Mouse (Mus musculus) thymus, adult 2 months (tissue): ENCODE results near the gene Gpr27. TPM values are rescaled to one million over a fixed set of nuclear protein-coding genes. Genes with fewer than 3 reads are reported as not detected.

Source experiments
- DNase-seq: peaks from one replicate; pipeline ENCODE4 v3.0.0; 2021
- H3K27ac ChIP-seq: fragments of 200-500 bp; 2 replicates; pipeline ENCODE4 v1.5.1; 2012; ENCODE audit warnings: low read length, control low read depth; ENCODE audit not compliant: control insufficient read depth, insufficient read depth
- H3K27me3 ChIP-seq: fragments of 200-500 bp; 2 replicates; pipeline ENCODE4 v1.6.1; 2012; ENCODE audit warnings: mild to moderate bottlenecking, low read length, moderate library complexity, mixed read lengths; ENCODE audit not compliant: control insufficient read depth, insufficient read depth
- H3K36me3 ChIP-seq: fragments of 200-500 bp; 2 replicates; pipeline ENCODE4 v1.6.1; 2012; ENCODE audit warnings: mild to moderate bottlenecking, low read length, moderate library complexity; ENCODE audit not compliant: control insufficient read depth, insufficient read depth
- H3K4me1 ChIP-seq: fragments of 200-500 bp; replicated peaks from 2 replicates; pipeline ENCODE4 v1.6.1; 2012; ENCODE audit warnings: low read length; ENCODE audit not compliant: control insufficient read depth, insufficient read depth
- H3K4me3 ChIP-seq: fragments of 200-500 bp; 2 replicates; pipeline ENCODE4 v1.5.1; 2012; ENCODE audit warnings: mild to moderate bottlenecking, low read length, control low read depth, moderate library complexity; ENCODE audit not compliant: control insufficient read depth, insufficient read depth
- CTCF ChIP-seq: fragments of 200-500 bp; IDR thresholded peaks from 2 replicates; pipeline ENCODE4 v1.5.1; 2012; ENCODE audit warnings: mild to moderate bottlenecking, control low read depth, low read length, moderate library complexity, borderline replicate concordance; ENCODE audit not compliant: control insufficient read depth, poor library complexity, insufficient read depth; ENCODE audit errors: extremely low read depth
- POLR2A ChIP-seq: fragments of 200-500 bp; IDR thresholded peaks from 2 replicates; pipeline ENCODE4 v1.6.1; 2012; ENCODE audit warnings: mild to moderate bottlenecking, low read length, control low read depth, moderate library complexity; ENCODE audit not compliant: control insufficient read depth, poor library complexity, insufficient read depth; ENCODE audit errors: extremely low read depth
- WGBS: fragments of 180-500 bp; shearing (Covaris S2); methylation state at CpG from one replicate; pipeline ENCODE4 v1.1.7; 2018; 5-methylcytosine and 5-hydroxymethylcytosine counted together
- polyA plus RNA-seq: library from polyadenylated mRNA; depleted of rRNA; stranded (reverse); fragments of >200 nt; gene quantifications from 2 replicates; pipeline ENCODE4 v1.2.3, GENCODE M21; 2012

The Gpr27 gene
- polyA plus RNA-seq, 1 experiment = 2.1 TPM

DNA sequence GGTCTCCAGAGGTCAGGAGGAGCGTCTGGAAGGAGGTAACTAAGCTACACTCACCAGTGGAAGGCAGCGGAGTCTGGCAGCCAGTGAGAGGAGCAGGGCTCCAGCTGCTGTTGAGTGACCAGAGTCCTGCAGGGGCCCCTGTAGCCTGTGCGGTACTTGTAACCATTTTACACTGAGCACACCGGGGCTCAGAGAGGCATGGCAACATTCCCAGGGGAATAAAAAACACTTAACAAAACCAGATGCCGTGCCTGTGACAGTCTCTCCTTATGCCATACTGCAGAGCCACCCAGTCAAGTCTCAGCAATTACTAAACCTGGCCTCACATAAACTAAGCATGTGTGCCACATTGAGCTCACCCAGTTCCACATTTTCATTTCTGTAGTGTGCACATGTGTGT lies 38.1 kb upstream of the Gpr27 start:
- H3K27me3 ChIP-seq = no peaks in the 10 kb centered on the region
- 97% methylated on average over 5 of the region's 5 CpGs for WGBS
- H3K4me1 ChIP-seq = peaks cover 36% of the 10 kb centered on the region
- no peak overlapping the region for H3K27ac ChIP-seq
- H3K4me3 ChIP-seq = no peak overlapping the region
- H3K36me3 ChIP-seq = peaks cover 6% of the 10 kb centered on the region
- no peak for DNase-seq
- TF ChIP-seq POLR2A (no peak), CTCF (no peak)

DNA sequence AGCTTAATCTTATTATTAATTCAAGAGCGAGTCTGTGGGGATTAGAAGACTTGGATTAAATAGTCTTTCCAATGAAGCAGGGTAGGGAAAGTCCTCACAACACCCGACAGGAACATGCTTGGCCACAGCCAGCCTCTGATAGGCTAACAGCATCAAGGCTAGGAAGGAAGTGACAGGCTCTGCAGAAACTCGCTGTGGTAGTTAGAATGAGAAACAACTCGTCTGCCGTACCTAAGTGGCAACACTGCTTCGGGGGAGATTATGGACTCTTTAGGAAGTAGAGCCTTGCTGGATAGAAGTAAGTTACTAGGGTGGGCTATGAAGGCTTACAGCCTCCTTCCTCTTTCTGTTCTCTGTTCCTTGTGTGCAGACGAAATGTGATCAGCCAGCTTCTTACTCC lies 37.0 kb upstream of the Gpr27 start:
- no peaks in the 10 kb centered on the region for H3K27me3 ChIP-seq
- 4% methylated on average over 7 of the region's 7 CpGs for WGBS
- DNase-seq = peak; percentile 64
- TF ChIP-seq CTCF (no peak), POLR2A (no peak)
- peaks cover 45% of the 10 kb centered on the region for H3K4me1 ChIP-seq
- H3K36me3 ChIP-seq = peaks cover 2% of the 10 kb centered on the region; the same call in 1 of the 2 replicates
- H3K4me3 ChIP-seq = peak overlapping the region; percentile 56
- H3K27ac ChIP-seq = peak overlapping the region; percentile 90

DNA sequence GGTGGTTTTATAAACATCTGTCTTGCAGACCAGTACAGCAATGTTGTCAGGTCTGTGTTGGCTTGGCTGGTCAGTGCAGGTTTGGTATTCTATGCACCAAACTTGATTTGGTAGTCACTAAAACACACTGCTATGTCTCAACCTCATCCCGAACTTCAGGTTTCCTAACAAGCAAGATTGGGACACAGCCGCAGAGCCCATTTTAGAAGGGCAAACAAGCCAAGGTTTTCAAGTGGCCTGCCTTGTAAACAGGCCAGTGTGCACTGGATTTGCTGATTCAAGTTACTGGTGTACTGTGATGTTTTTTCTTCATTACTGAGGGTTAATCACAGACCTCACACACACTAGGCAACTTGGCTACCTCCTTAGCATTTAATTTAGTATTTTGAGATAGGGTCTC lies 36.4 kb upstream of the Gpr27 start:
- 92% methylated on average over 2 of the region's 2 CpGs for WGBS
- H3K4me1 ChIP-seq = peaks cover 51% of the 10 kb centered on the region
- peak overlapping the region; percentile 90 for H3K27ac ChIP-seq
- H3K4me3 ChIP-seq = peak overlapping the region; percentile 56
- no peaks in the 10 kb centered on the region for H3K36me3 ChIP-seq
- H3K27me3 ChIP-seq = no peaks in the 10 kb centered on the region
- DNase-seq = no peak
- no peak for TF ChIP-seq POLR2A

DNA sequence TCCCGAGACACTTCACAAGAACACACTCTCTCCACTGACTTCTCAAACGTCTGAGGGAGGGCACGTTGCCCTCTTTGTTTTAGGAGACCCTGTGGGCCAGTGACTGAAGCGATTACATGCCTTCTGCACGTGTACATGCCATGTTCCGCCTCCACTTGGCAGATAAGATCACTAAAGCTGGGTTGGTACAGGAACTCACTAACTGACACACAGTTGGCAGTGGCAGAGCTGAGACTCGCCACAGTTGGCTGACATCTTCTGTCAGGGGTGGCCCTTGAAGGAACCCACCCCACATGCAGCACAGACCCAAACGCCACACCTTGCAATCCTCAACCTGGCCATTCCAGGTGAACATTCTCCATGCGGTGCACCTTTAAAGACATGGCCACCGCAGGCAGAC lies 33.9 kb upstream of the Gpr27 start:
- Histone ChIP-seq H3K27ac (peak overlapping the region; percentile 86), H3K36me3 (no peaks in the 10 kb centered on the region), H3K27me3 (no peaks in the 10 kb centered on the region), H3K4me1 (peaks cover 66% of the 10 kb centered on the region), H3K4me3 (0 out of 2 replicates have a peak overlapping the region, but pooled peaks have one; percentile 12)
- DNase-seq = peak; percentile 73
- 17% methylated on average over 10 of the region's 10 CpGs for WGBS
- TF ChIP-seq CTCF (no peak), POLR2A (0 out of 2 replicates have a peak, but pooled peaks have one; percentile 57)

DNA sequence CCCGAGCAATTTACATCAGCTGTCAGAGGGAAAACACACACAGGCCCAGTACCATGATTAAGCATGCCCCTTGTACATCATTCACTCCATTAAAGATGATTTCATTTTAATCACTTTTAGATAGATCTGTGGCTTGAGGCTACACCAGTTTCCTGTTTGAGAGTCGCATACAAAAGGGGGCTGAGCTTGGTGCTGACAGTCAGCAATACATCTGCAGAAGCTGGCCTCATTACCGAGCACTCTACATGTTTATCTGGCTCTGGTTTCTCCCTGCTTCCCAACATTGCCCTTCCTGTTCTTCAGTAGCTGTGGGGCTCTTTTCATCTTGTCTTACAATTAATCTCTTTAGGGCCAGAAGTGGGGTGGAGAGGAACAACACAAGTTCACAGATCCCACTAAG lies 32.0 kb upstream of the Gpr27 start:
- no peak for TF ChIP-seq POLR2A
- TF ChIP-seq CTCF = no peak
- WGBS = 17% methylated on average over 3 of the region's 3 CpGs
- H3K27ac ChIP-seq = peak overlapping the region; percentile 95
- peak; percentile 46 for DNase-seq
- H3K4me3 ChIP-seq = no peak overlapping the region
- H3K27me3 ChIP-seq = no peaks in the 10 kb centered on the region
- no peaks in the 10 kb centered on the region for H3K36me3 ChIP-seq
- H3K4me1 ChIP-seq = peaks cover 71% of the 10 kb centered on the region

DNA sequence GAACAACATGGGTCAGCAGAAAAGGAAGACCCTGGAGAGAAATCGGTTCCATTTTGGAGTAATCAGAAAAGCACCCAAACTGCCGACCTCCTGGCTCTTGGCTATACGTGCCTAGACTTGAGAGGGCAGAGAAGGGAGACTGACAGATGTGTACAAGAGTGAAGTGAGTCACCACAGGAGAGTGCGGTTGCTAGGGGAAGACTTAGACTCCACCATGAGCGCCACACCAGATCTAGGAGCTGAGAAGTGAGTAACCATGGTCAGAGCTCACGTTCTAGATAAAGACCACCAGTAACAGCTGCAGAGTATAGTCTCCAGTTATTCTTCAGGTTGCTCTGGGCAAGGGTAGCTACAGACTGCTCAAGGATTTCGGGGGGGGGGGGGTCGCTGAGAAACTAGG lies 29.2 kb upstream of the Gpr27 start:
- Histone ChIP-seq H3K4me3 (no peak overlapping the region), H3K36me3 (no peaks in the 10 kb centered on the region), H3K27me3 (no peaks in the 10 kb centered on the region), H3K27ac (peak overlapping the region; percentile 41), H3K4me1 (peaks cover 64% of the 10 kb centered on the region)
- 77% methylated on average over 8 of the region's 8 CpGs for WGBS
- no peak for TF ChIP-seq POLR2A
- no peak for TF ChIP-seq CTCF
- no peak for DNase-seq

DNA sequence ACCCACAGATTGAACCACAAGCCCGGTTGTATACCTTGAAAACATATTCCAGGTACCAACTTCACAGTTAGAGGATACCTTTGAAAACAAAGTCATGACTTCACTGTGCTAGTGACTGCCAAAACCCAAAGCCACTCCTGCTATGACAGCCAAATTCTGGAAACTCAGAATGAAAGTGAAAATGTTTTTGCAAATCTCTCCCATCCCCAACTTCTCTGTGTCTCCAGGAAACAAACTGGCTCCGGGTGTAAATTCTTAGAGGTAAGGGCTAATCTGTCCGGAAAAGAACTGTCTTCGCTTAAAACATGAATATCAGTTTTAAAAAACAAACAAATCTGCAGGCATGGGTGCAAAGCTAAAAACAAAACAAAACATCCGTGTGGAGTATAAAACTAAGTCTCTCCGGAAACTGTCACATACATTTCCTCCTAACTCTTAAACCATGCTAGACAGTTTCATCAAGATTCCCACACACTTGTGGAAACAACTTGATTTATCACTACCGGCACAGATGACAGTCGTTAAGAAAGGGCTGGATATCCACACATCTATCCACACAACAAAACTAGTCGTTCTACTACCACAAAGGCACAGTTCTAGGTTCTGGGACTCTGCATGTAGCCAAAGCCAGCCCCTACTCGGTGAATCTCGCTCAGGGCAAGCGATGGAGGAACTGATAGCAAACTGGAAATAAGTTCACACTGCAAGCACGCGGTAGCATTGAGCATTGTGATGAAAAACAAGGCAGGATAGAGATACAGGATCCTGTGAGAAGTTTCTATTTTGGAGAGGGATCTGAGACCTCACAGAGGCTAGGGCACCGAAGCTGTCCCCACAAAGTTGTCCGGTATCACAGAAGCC lies 26.8 kb upstream of the Gpr27 start:
- peak overlapping the region; percentile 94 for H3K4me3 ChIP-seq
- H3K27ac ChIP-seq = peak overlapping the region; percentile 81
- WGBS = 3% methylated on average over 16 of the region's 16 CpGs
- DNase-seq = no peak
- no peaks in the 10 kb centered on the region for H3K36me3 ChIP-seq
- H3K4me1 ChIP-seq = peaks cover 48% of the 10 kb centered on the region
- no peak for TF ChIP-seq CTCF
- H3K27me3 ChIP-seq = no peaks in the 10 kb centered on the region
